Mouse (Mus musculus) cerebellum, postnatal 4 days (tissue): ENCODE data around the gene Ccdc170.

ENCODE experiments used
- DNase-seq, 2 experiments: peaks; one replicate each; pipeline ENCODE4 v3.0.0; 2022; ENCODE audit warnings: low spot score in 2 of 2, mixed read lengths in 1 of 2

Gene Ccdc170

GRCm38 (mm10) chr10:4520394-4521102 is 38.2 kb downstream of the Ccdc170 start:
- DNase-seq, result peak in 1 of 2 experiments; percentile 7

- DNase-seq, result no peak
Measured at GRCm38 (mm10) chr10:4522116-4522515, 39.8 kb downstream of the Ccdc170 start.

GRCm38 (mm10) chr10:4523078-4523477 is 40.8 kb downstream of the Ccdc170 start:
- no peak for DNase-seq

GRCm38 (mm10) chr10:4528043-4528442 is 45.7 kb downstream of the Ccdc170 start:
- DNase-seq, result no peak

- no peak for DNase-seq
Measured at GRCm38 (mm10) chr10:4530638-4531235, 48.4 kb downstream of the Ccdc170 start.

GRCm38 (mm10) chr10:4531933-4532332 is 49.6 kb downstream of the Ccdc170 start:
- DNase-seq, result no peak

- DNase-seq, result no peak
Measured at GRCm38 (mm10) chr10:4532731-4533130, 50.4 kb downstream of the Ccdc170 start.

- DNase-seq, result no peak
Measured at GRCm38 (mm10) chr10:4533873-4534272, 51.6 kb downstream of the Ccdc170 start.

GRCm38 (mm10) chr10:4545550-4545949 is 63.2 kb downstream of the Ccdc170 start:
- no peak for DNase-seq

- DNase-seq, result no peak
Measured at GRCm38 (mm10) chr10:4553442-4554119, 71.3 kb downstream of the Ccdc170 start.

- no peak for DNase-seq
Measured at GRCm38 (mm10) chr10:4556842-4557377, 74.6 kb downstream of the Ccdc170 start.

GRCm38 (mm10) chr10:4559132-4559531 is 76.8 kb downstream of the Ccdc170 start:
- no peak for DNase-seq

GRCm38 (mm10) chr10:4565148-4565547 is 82.8 kb downstream of the Ccdc170 start:
- no peak for DNase-seq

GRCm38 (mm10) chr10:4570778-4571177 is 88.5 kb downstream of the Ccdc170 start:
- no peak for DNase-seq

GRCm38 (mm10) chr10:4571304-4571703 is 89.0 kb downstream of the Ccdc170 start:
- no peak for DNase-seq

- no peak for DNase-seq
Measured at GRCm38 (mm10) chr10:4581905-4582304, 99.6 kb downstream of the Ccdc170 start.

- DNase-seq, result no peak
Measured at GRCm38 (mm10) chr10:4586691-4587090, 104.4 kb downstream of the Ccdc170 start.

- DNase-seq, result no peak
Measured at GRCm38 (mm10) chr10:4589576-4589975, 107.3 kb downstream of the Ccdc170 start.

GRCm38 (mm10) chr10:4590956-4591355 is 108.7 kb downstream of the Ccdc170 start:
- no peak for DNase-seq

GRCm38 (mm10) chr10:4593828-4594227 is 111.5 kb downstream of the Ccdc170 start:
- DNase-seq, result no peak

GRCm38 (mm10) chr10:4597211-4597610 is 114.9 kb downstream of the Ccdc170 start:
- no peak for DNase-seq

- DNase-seq, result peak in 1 of 2 experiments; percentile 67
Measured at GRCm38 (mm10) chr10:4598244-4598842, 116.0 kb downstream of the Ccdc170 start.
